Mouse (Mus musculus) brain, embryonic 14.5 days (tissue): ENCODE measurements around the gene Kiz. TPM values are rescaled to one million over a fixed set of nuclear protein-coding genes. Genes with fewer than 3 reads are reported as not detected.

Source experiments
- DNase-seq: peaks from one replicate; pipeline ENCODE4 v3.0.0-alpha.2; 2011; ENCODE audit warnings: low read depth
- CTCF ChIP-seq: fragments of 200-500 bp; IDR thresholded peaks from 2 replicates; pipeline ENCODE4 v1.5.1; 2012; ENCODE audit warnings: inconsistent platforms, mild to moderate bottlenecking, moderate library complexity, borderline replicate concordance; ENCODE audit not compliant: insufficient read depth, insufficient read length; ENCODE audit errors: extremely low read depth
- POLR2A ChIP-seq: fragments of 200-500 bp; IDR thresholded peaks from 2 replicates; pipeline ENCODE4 v1.6.1; 2012; ENCODE audit warnings: mild to moderate bottlenecking, inconsistent platforms, borderline replicate concordance; ENCODE audit not compliant: poor library complexity, insufficient read depth, insufficient read length, severe bottlenecking; ENCODE audit errors: extremely low read depth
- polyA plus RNA-seq: library from polyadenylated mRNA; depleted of rRNA; stranded (reverse); fragments of >200 nt; gene quantifications from 2 replicates; pipeline ENCODE4 v1.2.3, GENCODE M21; 2012

Kiz gene
- polyA plus RNA-seq, 1 experiment = 14.6 TPM

- DNase-seq = peak; percentile 17
- no peak for TF ChIP-seq POLR2A
- no peak for TF ChIP-seq CTCF
Observed at GRCm38 (mm10) chr2:146835241-146835990, 20.2 kb upstream of the Kiz start.

- TF ChIP-seq CTCF = no peak
- no peak for TF ChIP-seq POLR2A
- peak; percentile 45 for DNase-seq
Observed at GRCm38 (mm10) chr2:146836246-146836645, 19.4 kb upstream of the Kiz start.

GRCm38 (mm10) chr2:146836871-146837550, 18.7 kb upstream of the Kiz start:
- DNase-seq = peak; percentile 64
- TF ChIP-seq CTCF = no peak

GRCm38 (mm10) chr2:146837653-146838052, 18.0 kb upstream of the Kiz start:
- TF ChIP-seq POLR2A (no peak), CTCF (no peak)
- DNase-seq = peak; percentile 13

- TF ChIP-seq POLR2A (no peak), CTCF (no peak)
- peak; percentile 41 for DNase-seq
Observed at GRCm38 (mm10) chr2:146838596-146839302, 16.9 kb upstream of the Kiz start.

GRCm38 (mm10) chr2:146839303-146840030, 16.2 kb upstream of the Kiz start:
- TF ChIP-seq CTCF (no peak), POLR2A (no peak)
- peak; percentile 47 for DNase-seq

- no peak for DNase-seq
- TF ChIP-seq POLR2A (no peak), CTCF (no peak)
Observed at GRCm38 (mm10) chr2:146847863-146848262, 7.8 kb upstream of the Kiz start.

GRCm38 (mm10) chr2:146856120-146856519, 456 bp downstream of the Kiz start:
- no peak for TF ChIP-seq CTCF
- peak; percentile 72 for DNase-seq

- TF ChIP-seq POLR2A = no peak
- no peak for TF ChIP-seq CTCF
Observed at GRCm38 (mm10) chr2:146856853-146857252, 1.2 kb downstream of the Kiz start.

GRCm38 (mm10) chr2:146865781-146866180, 10.1 kb downstream of the Kiz start:
- DNase-seq = no peak
- TF ChIP-seq POLR2A (no peak), CTCF (no peak)

More at GRCm38 (mm10) chr2:146856853-146857252, 1.2 kb downstream of the Kiz start:
- DNase-seq = no peak

GRCm38 (mm10) chr2:146871300-146872269, 15.9 kb downstream of the Kiz start:
- TF ChIP-seq CTCF (no peak), POLR2A (no peak)
- peak; percentile 60 for DNase-seq
